Mouse (Mus musculus) heart, embryonic 15.5 days (tissue): ENCODE measurements around the gene Mmp28. TPM values are rescaled to one million over a fixed set of nuclear protein-coding genes. Genes with fewer than 3 reads are reported as not detected.

ENCODE experiments used
- ATAC-seq: fragments of 200-750 bp; cut with Nextera tagmentation; replicated peaks from 2 replicates; pipeline ENCODE4 v1.8.0; 2017; ENCODE audit warnings: low read depth, moderate TSS enrichment; ENCODE audit not compliant: insufficient number of reproducible peaks, insufficient read depth, low FRiP score
- H3K27ac ChIP-seq: fragments of 300-500 bp; sonication (generic); 2 replicates; pipeline ENCODE4 v1.5.1; 2015; ENCODE audit warnings: mild to moderate bottlenecking, inconsistent platforms
- H3K27me3 ChIP-seq: fragments of 300-500 bp; sonication (generic); 2 replicates; pipeline ENCODE4 v1.6.1; 2015; ENCODE audit warnings: inconsistent platforms
- H3K36me3 ChIP-seq: fragments of 300-500 bp; sonication (generic); 2 replicates; pipeline ENCODE4 v1.6.1; 2015; ENCODE audit warnings: mild to moderate bottlenecking, inconsistent platforms
- H3K4me1 ChIP-seq: fragments of 300-500 bp; sonication (generic); replicated peaks from 2 replicates; pipeline ENCODE4 v1.6.1; 2015; ENCODE audit warnings: inconsistent platforms
- H3K4me2 ChIP-seq: fragments of 300-500 bp; sonication (generic); 2 replicates; pipeline ENCODE4 v1.6.1; 2015; ENCODE audit warnings: inconsistent platforms, mild to moderate bottlenecking, moderate library complexity
- H3K4me3 ChIP-seq: fragments of 300-500 bp; sonication (generic); 2 replicates; pipeline ENCODE4 v1.5.1; 2015; ENCODE audit warnings: mild to moderate bottlenecking, inconsistent platforms
- H3K9ac ChIP-seq: fragments of 300-500 bp; sonication (generic); 2 replicates; pipeline ENCODE4 v1.6.1; 2015; ENCODE audit warnings: mild to moderate bottlenecking, inconsistent platforms
- H3K9me3 ChIP-seq: fragments of 300-500 bp; sonication (generic); replicated peaks from 2 replicates; pipeline ENCODE4 v1.6.1; 2016; ENCODE audit warnings: inconsistent platforms
- WGBS: fragments of 180-500 bp; shearing (Covaris S2); methylation state at CpG from one replicate; pipeline ENCODE4 v1.1.7; 2015; ENCODE audit warnings: mixed read lengths; 5-methylcytosine and 5-hydroxymethylcytosine counted together
- polyA plus RNA-seq: library from polyadenylated mRNA; unstranded; fragments of >200 nt; fragmentation: Nextera tagmentation; extraction: Ambion mirVana; gene quantifications from 2 replicates; pipeline ENCODE4 v1.2.1, GENCODE M21; 2015

Gene Mmp28
- polyA plus RNA-seq: 3.8 and 4.0 TPM in 2 replicates

- H3K36me3 ChIP-seq: no peaks in the 10 kb centered on the region
- peaks cover 32% of the 10 kb centered on the region for H3K27me3 ChIP-seq
- no peaks in the 10 kb centered on the region for H3K9me3 ChIP-seq
- H3K27ac ChIP-seq: peak within 1 kb of the TSS; percentile 4; the same call in 1 of the 2 replicates
- H3K4me2 ChIP-seq: peak within 1 kb of the TSS; percentile 89
- H3K9ac ChIP-seq: peak within 1 kb of the TSS; percentile 70
- H3K4me3 ChIP-seq: peak within 1 kb of the TSS; percentile 73
- WGBS: under 1% methylated on average over 42 of the region's 42 CpGs
- peaks cover 42% of the 10 kb centered on the region for H3K4me1 ChIP-seq
- ATAC-seq: peak; percentile 60; the same call in 1 of the 2 replicates
Measured at GRCm38 (mm10) chr11:83462711-83463244, at the start of gene Mmp28. Mmp28 (minus strand) TSS chr11:83463071.

DNA sequence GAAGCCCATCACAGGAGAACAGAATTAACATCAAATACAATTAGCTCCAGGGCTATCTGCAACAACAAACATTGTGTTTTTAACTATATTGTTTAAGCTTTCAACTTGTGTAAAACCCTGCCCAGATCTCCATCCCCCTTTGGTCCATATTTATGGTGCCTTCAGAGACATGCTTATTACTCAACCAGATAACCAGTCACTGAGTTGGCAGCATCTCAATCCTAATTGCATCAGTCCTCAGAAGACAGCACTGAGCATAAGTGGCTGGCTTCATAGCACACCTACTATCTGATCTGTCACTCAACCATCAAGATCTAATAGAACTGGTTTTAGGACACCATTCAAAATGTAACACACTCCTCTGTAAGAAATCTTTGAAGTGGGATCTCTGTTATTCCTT lies 46.6 kb upstream of the Mmp28 start:
- no peaks in the 10 kb centered on the region for H3K27me3 ChIP-seq
- no peaks in the 10 kb centered on the region for H3K9me3 ChIP-seq
- H3K9ac ChIP-seq: no peak overlapping the region
- no peak overlapping the region for H3K27ac ChIP-seq
- H3K4me1 ChIP-seq: 0 out of 2 replicates have a peak, but pooled peaks cover 3% of the 10 kb centered on the region
- peaks cover 27% of the 10 kb centered on the region for H3K36me3 ChIP-seq
- no peak overlapping the region for H3K4me2 ChIP-seq
- no peak for ATAC-seq
- no peak overlapping the region for H3K4me3 ChIP-seq

- 93% methylated on average over 5 of the region's 5 CpGs for WGBS
- ATAC-seq: no peak
- no peak overlapping the region for H3K9ac ChIP-seq
- peaks cover 61% of the 10 kb centered on the region for H3K36me3 ChIP-seq
- H3K27ac ChIP-seq: no peak overlapping the region
- H3K9me3 ChIP-seq: no peaks in the 10 kb centered on the region
- 0 out of 2 replicates have a peak, but pooled peaks cover 3% of the 10 kb centered on the region for H3K4me1 ChIP-seq
- no peak overlapping the region for H3K4me3 ChIP-seq
- no peaks in the 10 kb centered on the region for H3K27me3 ChIP-seq
- no peak overlapping the region for H3K4me2 ChIP-seq
Measured at GRCm38 (mm10) chr11:83504308-83504707, 41.4 kb upstream of the Mmp28 start.

GRCm38 (mm10) chr11:83495571-83495970 lies 32.7 kb upstream of the Mmp28 start:
- H3K27me3 ChIP-seq: no peaks in the 10 kb centered on the region
- 84% methylated on average over 2 of the region's 2 CpGs for WGBS
- no peak overlapping the region for H3K4me2 ChIP-seq
- no peak overlapping the region for H3K27ac ChIP-seq
- no peak for ATAC-seq
- peaks cover 5% of the 10 kb centered on the region; the same call in 1 of the 2 replicates for H3K36me3 ChIP-seq
- H3K4me3 ChIP-seq: no peak overlapping the region
- no peaks in the 10 kb centered on the region for H3K9me3 ChIP-seq
- no peaks in the 10 kb centered on the region; the same call in 1 of the 2 replicates for H3K4me1 ChIP-seq
- no peak overlapping the region for H3K9ac ChIP-seq

GRCm38 (mm10) chr11:83491488-83491887 lies 28.6 kb upstream of the Mmp28 start:
- H3K27me3 ChIP-seq: no peaks in the 10 kb centered on the region
- no peaks in the 10 kb centered on the region for H3K9me3 ChIP-seq
- no peaks in the 10 kb centered on the region; the same call in 1 of the 2 replicates for H3K4me1 ChIP-seq
- ATAC-seq: no peak
- no peak overlapping the region for H3K4me2 ChIP-seq
- WGBS: 88% methylated on average over 4 of the region's 4 CpGs
- no peak overlapping the region for H3K9ac ChIP-seq
- H3K36me3 ChIP-seq: peaks cover 19% of the 10 kb centered on the region
- no peak overlapping the region for H3K27ac ChIP-seq
- H3K4me3 ChIP-seq: no peak overlapping the region

DNA sequence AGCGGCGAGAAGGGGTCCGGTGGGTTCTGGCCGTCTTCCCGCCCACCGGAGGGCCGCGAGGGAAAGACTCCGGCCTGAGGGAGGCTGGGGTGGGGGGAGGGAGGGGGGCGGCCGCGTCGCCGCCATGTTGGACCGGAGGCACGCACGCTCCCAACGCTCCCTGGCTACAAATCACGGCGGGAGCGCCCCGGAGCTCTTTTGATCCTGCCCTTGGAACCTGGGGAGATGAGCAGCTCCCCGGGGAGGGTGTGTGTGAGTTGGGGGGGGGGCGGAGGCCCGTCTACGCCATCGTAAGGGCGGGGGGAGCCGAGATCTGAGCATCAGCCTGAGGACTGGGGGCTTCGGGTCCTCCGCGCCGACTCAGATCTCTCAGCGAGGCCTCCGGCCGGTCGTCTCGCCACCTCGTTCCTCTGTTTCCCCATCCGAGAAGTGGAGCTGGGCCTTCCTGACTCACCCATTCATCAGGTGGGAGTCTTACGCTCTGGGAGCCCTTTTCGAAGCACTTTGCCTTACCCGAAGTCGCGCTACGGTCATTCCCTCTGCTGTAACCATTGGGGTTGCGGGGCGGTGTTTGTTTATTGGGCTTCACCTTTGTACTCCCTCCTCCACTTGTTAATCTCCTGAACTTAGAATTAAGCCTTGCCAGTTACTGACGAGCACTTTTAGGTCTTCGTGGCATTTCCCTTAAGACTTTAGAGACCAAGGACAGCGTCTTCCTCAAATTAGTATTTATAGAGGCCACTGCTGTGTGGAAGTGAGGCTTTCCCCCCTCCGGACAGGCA lies 10.6 kb upstream of the Mmp28 start:
- H3K4me1 ChIP-seq: peaks cover 17% of the 10 kb centered on the region
- peak overlapping the region; percentile 89 for H3K27ac ChIP-seq
- H3K27me3 ChIP-seq: no peaks in the 10 kb centered on the region
- peak overlapping the region; percentile 69 for H3K4me2 ChIP-seq
- WGBS: under 1% methylated on average over 40 of the region's 52 CpGs
- peak overlapping the region; percentile 94 for H3K4me3 ChIP-seq
- H3K36me3 ChIP-seq: peaks cover 7% of the 10 kb centered on the region
- H3K9me3 ChIP-seq: no peaks in the 10 kb centered on the region
- peak; percentile 77 for ATAC-seq
- peak overlapping the region; percentile 86 for H3K9ac ChIP-seq

DNA sequence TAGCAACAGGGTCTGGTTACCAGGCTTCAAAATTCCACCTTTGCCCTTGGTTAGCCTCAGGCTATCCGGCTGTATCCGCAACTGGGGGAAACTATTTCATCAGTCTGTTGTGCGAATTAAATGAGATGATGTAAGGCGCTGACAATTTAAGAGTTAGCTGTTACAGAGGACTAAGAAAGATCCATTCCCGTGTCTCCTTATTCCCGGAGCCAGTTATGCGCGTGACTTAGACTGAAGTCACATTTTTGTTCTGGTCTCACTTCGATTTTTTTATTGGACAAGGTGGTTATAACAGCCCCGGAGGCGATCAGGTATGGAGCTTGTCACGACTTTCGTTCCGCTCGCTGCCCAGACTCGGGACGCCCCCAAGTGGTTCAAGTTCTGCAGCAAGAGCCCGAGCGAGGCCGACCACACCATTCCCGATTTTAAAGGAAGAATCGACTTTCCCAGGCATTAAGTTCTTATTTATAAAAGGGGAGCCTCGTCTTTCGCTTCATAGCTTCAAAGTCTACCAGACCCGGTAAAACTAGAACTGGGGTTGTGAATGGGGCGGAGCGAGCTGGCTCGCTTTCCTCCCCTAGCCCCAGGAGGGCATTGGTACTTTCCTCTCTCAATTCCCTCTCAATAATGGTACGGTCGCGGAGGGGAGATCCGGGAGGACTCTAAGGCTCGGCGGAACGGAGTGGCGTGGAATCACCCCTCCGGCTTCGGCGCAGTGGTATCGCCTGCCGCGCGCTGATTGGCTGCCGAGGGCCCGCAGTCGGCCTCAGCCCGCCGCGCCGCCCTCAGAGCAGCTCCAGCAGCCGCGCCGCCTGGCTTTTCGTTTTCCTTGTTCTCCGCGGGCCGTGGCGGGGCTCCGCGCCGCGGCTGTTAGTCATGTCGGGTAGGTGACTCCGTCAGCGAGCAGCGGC lies 9.7 kb upstream of the Mmp28 start, which contains the start of gene Taf15:
Taf15 (plus strand) TSS at position 763 of the 911 bp plus-strand sequence.
- WGBS: under 1% methylated on average over 66 of the region's 66 CpGs
- Histone ChIP-seq H3K36me3 (peaks cover 7% of the 10 kb centered on the region), H3K4me3 (peak within 1 kb of the TSS; percentile 94), H3K4me1 (peaks cover 22% of the 10 kb centered on the region), H3K9me3 (no peaks in the 10 kb centered on the region), H3K9ac (peak within 1 kb of the TSS; percentile 86), H3K27ac (peak within 1 kb of the TSS; percentile 89), H3K4me2 (peak within 1 kb of the TSS; percentile 69), H3K27me3 (no peaks in the 10 kb centered on the region)
- peak; percentile 97 for ATAC-seq

- 73% methylated on average over 2 of the region's 2 CpGs for WGBS
- H3K4me2 ChIP-seq: peak overlapping the region; percentile 68; the same call in 1 of the 2 replicates
- H3K9me3 ChIP-seq: no peaks in the 10 kb centered on the region
- H3K36me3 ChIP-seq: peaks cover 4% of the 10 kb centered on the region
- H3K4me1 ChIP-seq: peaks cover 30% of the 10 kb centered on the region
- H3K27ac ChIP-seq: no peak overlapping the region
- H3K4me3 ChIP-seq: no peak overlapping the region
- H3K27me3 ChIP-seq: no peaks in the 10 kb centered on the region
- ATAC-seq: no peak
- no peak overlapping the region for H3K9ac ChIP-seq
Measured at GRCm38 (mm10) chr11:83471766-83472165, 8.9 kb upstream of the Mmp28 start.

DNA sequence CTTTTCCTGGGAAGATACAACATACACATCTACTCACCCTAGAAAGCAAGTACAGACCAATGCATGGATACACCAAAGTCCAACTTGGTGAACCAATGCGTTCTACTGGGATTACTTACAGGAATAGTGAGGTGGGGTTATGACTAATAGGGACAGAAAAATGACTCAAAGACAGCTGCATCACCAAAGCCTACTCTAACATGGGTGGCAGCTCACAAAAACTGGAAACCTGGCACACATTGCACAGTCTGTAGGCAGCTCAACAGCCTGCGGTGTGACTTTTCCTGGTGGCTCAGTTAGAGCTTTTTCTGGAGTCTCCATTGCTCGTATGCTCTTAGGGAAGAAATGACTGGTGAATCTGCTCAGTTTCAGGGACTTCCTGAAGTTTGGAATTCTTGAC lies 5.9 kb upstream of the Mmp28 start:
- no peak for ATAC-seq
- Histone ChIP-seq H3K27me3 (peaks cover 17% of the 10 kb centered on the region), H3K4me2 (no peak overlapping the region), H3K9ac (no peak overlapping the region), H3K9me3 (no peaks in the 10 kb centered on the region), H3K4me3 (no peak overlapping the region), H3K4me1 (peaks cover 38% of the 10 kb centered on the region), H3K36me3 (no peaks in the 10 kb centered on the region), H3K27ac (no peak overlapping the region)
- WGBS: 89% methylated on average over 3 of the region's 3 CpGs

GRCm38 (mm10) chr11:83467120-83467652 lies 4.3 kb upstream of the Mmp28 start:
- H3K4me3 ChIP-seq: no peak overlapping the region
- peak overlapping the region; percentile 62 for H3K27ac ChIP-seq
- 8% methylated on average over 11 of the region's 11 CpGs for WGBS
- H3K27me3 ChIP-seq: peaks cover 24% of the 10 kb centered on the region
- ATAC-seq: peak; percentile 83
- peaks cover 43% of the 10 kb centered on the region for H3K4me1 ChIP-seq
- H3K9ac ChIP-seq: no peak overlapping the region
- H3K9me3 ChIP-seq: no peaks in the 10 kb centered on the region
- no peaks in the 10 kb centered on the region for H3K36me3 ChIP-seq
- H3K4me2 ChIP-seq: peak overlapping the region; percentile 27; the same call in 1 of the 2 replicates

DNA sequence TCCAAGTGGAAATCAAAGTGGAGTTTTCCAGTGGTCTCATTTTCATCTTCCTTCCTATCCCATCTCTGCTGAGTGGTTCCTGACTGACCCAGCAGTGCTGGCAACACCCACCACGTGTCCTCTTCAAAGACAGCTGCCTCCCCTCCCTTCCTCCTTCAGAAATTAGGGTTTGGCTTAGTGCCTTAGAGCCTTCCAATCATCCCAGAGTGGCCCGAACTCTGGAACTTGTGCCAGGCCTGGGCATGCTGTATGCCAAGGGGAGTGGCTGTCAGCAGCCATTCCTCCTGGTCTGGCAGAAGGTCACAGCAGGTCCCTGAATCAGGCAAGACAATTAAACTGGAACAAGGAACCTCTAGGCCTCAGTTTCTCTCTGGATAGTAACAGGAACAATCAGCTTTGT lies 3.1 kb upstream of the Mmp28 start:
- H3K27me3 ChIP-seq: peaks cover 32% of the 10 kb centered on the region
- WGBS: 21% methylated on average over 2 of the region's 2 CpGs
- H3K9me3 ChIP-seq: no peaks in the 10 kb centered on the region
- peaks cover 44% of the 10 kb centered on the region for H3K4me1 ChIP-seq
- H3K4me3 ChIP-seq: no peak overlapping the region
- peak overlapping the region; percentile 62 for H3K27ac ChIP-seq
- ATAC-seq: no peak
- H3K4me2 ChIP-seq: no peak overlapping the region
- no peak overlapping the region for H3K9ac ChIP-seq
- H3K36me3 ChIP-seq: no peaks in the 10 kb centered on the region
